Mouse (Mus musculus) heart, embryonic 10.5 days (tissue): Measurements from ENCODE around the gene Galp. TPM values are rescaled to one million over a fixed set of nuclear protein-coding genes. Genes with fewer than 3 reads are reported as not detected.
"Not testable (repeated sequence)": the region's sequence is repeated elsewhere in the genome, so short reads cannot be mapped to it uniquely, and the experiment has no call there.

Experiments used
- DNase-seq: peaks from one replicate; pipeline ENCODE4 v3.0.0-alpha.2; 2017; ENCODE audit warnings: low spot score
- H3K27ac ChIP-seq: fragments of 300-500 bp; sonication (generic); 2 replicates; pipeline ENCODE4 v1.5.1; 2016; ENCODE audit warnings: mild to moderate bottlenecking
- H3K27me3 ChIP-seq: fragments of 300-500 bp; sonication (generic); 2 replicates; pipeline ENCODE4 v1.6.1; 2016; ENCODE audit warnings: mild to moderate bottlenecking; ENCODE audit not compliant: poor library complexity, insufficient read depth, severe bottlenecking
- H3K36me3 ChIP-seq: fragments of 300-500 bp; sonication (generic); 2 replicates; pipeline ENCODE4 v1.6.1; 2016; ENCODE audit warnings: mild to moderate bottlenecking, moderate library complexity
- H3K4me1 ChIP-seq: fragments of 300-500 bp; sonication (generic); 2 replicates; pipeline ENCODE4 v1.6.1; 2016; ENCODE audit warnings: mild to moderate bottlenecking
- H3K4me3 ChIP-seq: fragments of 300-500 bp; sonication (generic); 2 replicates; pipeline ENCODE4 v1.5.1; 2016; ENCODE audit warnings: mild to moderate bottlenecking, moderate library complexity
- H3K9me3 ChIP-seq: fragments of 300-500 bp; sonication (generic); 2 replicates; pipeline ENCODE4 v1.6.1; 2016; ENCODE audit warnings: mild to moderate bottlenecking, moderate library complexity
- WGBS: fragments of 180-500 bp; shearing (Covaris S2); methylation state at CpG from one replicate; pipeline ENCODE4 v1.1.7; 2016; 5-methylcytosine and 5-hydroxymethylcytosine counted together
- polyA plus RNA-seq: library from polyadenylated mRNA; unstranded; fragments of >200 nt; fragmentation: Nextera tagmentation; extraction: Ambion mirVana; gene quantifications from 2 replicates; pipeline ENCODE4 v1.2.1, GENCODE M21; 2016

The Galp gene
- polyA plus RNA-seq, 1 experiment from 2014 or later = not detected

DNA sequence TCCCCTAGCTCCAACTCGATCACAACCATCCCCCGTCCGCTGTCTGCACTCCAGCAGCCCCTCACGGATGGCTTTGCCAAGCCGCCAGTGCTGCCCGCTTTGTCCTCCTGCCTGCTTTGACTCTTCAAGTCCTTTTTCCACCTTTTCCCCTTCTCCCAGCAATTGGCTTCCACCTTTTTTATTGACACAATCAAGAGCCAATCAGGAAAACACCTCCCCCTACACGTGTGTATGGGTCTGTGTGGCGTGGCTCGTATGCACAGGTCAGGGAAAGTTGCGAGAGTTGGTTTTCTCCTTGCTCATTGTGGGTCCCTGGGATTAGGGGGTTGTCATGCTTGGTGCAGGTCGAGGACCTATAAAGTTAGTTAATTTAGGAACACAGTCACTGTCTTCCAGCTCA is 42.9 kb downstream of the Galp start:
- Histone ChIP-seq H3K27me3 (no peaks in the 10 kb centered on the region), H3K4me3 (no peak overlapping the region), H3K27ac (no peak overlapping the region), H3K36me3 (no peaks in the 10 kb centered on the region), H3K9me3 (no peaks in the 10 kb centered on the region), H3K4me1 (no peaks in the 10 kb centered on the region)
- 45% methylated on average over 11 of the region's 11 CpGs for WGBS
- DNase-seq = no peak

- H3K36me3 ChIP-seq, H3K4me3 ChIP-seq, H3K4me1 ChIP-seq, H3K27ac ChIP-seq, DNase-seq, H3K27me3 ChIP-seq, H3K9me3 ChIP-seq: not testable (repeated sequence)
- 18% methylated on average over 1 of the region's 1 CpGs for WGBS
These were observed 44.0 kb downstream of the Galp start for GRCm38 (mm10) chr7:6240841-6241425.

DNA sequence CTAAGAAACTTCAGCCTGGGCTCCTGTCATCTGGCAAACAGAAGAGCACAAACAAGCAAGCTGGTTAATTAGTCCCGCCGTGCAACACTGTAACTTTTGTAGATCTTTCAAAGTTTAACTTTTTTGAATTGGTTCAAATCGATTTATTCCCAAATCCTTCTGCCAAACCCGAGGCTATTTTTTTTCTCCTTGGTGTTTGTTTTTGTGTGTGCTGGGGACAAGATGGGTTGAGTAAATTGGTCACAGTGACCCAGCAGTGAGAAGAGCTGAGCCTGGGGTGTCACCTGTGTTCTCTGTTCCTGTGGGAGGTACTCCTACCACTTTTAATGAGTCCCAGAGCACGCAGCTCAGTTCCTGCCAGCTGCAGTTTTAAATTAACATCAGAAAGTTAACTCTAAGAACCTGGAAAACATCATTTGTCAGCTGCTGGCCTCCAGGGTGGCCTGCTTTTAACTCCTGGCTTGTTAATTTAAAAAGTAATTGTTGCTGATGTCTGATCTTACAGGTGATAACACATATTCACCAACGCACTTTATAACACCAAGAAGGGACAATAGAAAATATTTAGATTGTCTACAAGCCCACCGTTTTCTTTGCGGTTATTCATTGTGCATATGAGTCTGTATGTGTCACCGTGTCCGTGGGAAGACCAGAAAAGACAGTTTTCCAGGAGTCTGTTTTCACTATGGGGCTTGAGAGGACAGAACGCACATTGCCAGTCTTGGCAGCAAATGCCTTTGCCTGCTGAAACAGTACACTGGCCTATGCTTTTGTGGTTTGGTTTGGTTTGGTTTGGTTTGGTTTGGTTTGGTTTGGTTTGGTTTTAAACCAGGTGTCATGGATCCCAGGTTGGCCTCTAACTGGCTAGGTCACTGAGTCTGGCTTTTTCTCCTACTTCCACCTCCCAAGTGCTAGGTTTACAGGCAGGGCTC is 47.7 kb downstream of the Galp start:
- no peaks in the 10 kb centered on the region for H3K4me1 ChIP-seq
- H3K27me3 ChIP-seq = no peaks in the 10 kb centered on the region
- WGBS = 39% methylated on average over 11 of the region's 11 CpGs
- H3K9me3 ChIP-seq = 0 out of 2 replicates have a peak, but pooled peaks cover 2% of the 10 kb centered on the region
- no peak overlapping the region for H3K4me3 ChIP-seq
- no peaks in the 10 kb centered on the region for H3K36me3 ChIP-seq
- H3K27ac ChIP-seq = no peak overlapping the region
- DNase-seq = no peak

DNA sequence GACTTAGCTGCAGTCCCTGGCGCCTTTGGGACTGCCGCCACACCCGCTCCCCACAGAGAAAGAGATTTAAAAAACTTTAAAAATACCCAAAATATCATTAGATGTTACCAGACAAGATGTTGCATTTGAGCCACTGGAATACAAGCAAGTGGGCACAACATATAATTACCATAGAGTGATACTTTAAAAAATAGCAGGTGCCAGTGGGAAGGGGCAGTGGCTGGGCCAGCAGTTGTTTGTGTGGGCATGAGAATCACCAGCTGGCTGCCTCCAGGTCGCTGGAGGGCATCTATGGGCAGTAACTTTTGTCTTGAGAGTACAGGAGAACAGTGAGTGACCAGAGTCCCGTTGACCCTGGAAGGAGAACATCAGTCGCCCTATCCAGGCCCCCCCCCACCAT is 55.5 kb downstream of the Galp start, which contains the start of gene Epp13:
Gene Epp13, plus strand, starts transcription at position 301 of the 400 bp plus-strand sequence.
- no peak for DNase-seq
- H3K27me3 ChIP-seq = no peaks in the 10 kb centered on the region
- H3K9me3 ChIP-seq = peaks cover 8% of the 10 kb centered on the region; the same call in 1 of the 2 replicates
- no peaks in the 10 kb centered on the region for H3K36me3 ChIP-seq
- no peak within 1 kb of the TSS for H3K4me3 ChIP-seq
- H3K27ac ChIP-seq = no peak within 1 kb of the TSS
- WGBS = 77% methylated on average over 6 of the region's 6 CpGs
- no peaks in the 10 kb centered on the region for H3K4me1 ChIP-seq

DNA sequence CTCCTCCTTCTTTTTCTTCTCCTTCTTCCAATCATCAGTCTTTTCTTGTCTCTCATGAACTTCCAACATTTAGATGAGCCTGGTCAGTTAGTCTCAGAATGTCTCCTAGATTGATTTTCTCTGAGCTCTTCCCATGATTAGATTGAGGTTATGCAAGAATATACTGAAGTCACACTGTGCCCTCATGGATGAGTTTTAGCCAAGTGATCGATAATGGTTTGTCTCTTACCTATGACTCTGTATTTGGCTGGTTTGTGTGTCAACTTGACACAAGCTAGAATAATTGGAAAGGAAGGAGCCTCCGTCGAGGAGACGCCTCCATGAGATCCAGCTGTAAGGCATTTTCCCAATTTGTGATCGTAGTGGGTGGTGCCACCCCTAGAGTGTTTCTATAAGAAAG is 57.6 kb downstream of the Galp start:
- WGBS = 83% methylated on average over 5 of the region's 5 CpGs
- no peak for DNase-seq
- Histone ChIP-seq H3K27ac (no peak overlapping the region), H3K27me3 (no peaks in the 10 kb centered on the region), H3K4me1 (no peaks in the 10 kb centered on the region), H3K4me3 (no peak overlapping the region), H3K36me3 (no peaks in the 10 kb centered on the region), H3K9me3 (peaks cover 6% of the 10 kb centered on the region; the same call in 1 of the 2 replicates)

DNA sequence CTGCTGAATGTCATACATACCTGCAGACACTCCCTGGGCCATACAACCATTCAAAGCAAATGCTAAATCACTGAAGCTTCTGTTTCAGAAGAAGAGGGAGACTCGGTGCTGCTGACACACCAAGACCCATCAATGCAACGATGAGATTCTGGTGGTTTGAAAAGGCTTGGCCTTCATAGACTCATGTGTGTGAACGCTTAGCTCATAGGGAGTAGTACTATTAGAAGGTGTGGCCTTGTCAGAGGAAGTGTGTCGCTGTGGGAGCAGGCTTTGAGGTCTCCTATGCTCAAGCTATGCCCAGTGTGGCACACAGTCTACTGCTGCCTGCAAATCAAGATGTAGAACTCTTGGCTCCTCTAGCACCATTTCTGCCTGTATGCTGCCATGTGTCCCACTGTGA is 60.5 kb downstream of the Galp start:
- H3K36me3 ChIP-seq = no peaks in the 10 kb centered on the region
- H3K27me3 ChIP-seq = no peaks in the 10 kb centered on the region
- H3K27ac ChIP-seq = no peak overlapping the region
- no peak overlapping the region for H3K4me3 ChIP-seq
- H3K9me3 ChIP-seq = peaks cover 6% of the 10 kb centered on the region; the same call in 1 of the 2 replicates
- H3K4me1 ChIP-seq = no peaks in the 10 kb centered on the region
- WGBS = 82% methylated on average over 4 of the region's 4 CpGs
- no peak for DNase-seq

DNA sequence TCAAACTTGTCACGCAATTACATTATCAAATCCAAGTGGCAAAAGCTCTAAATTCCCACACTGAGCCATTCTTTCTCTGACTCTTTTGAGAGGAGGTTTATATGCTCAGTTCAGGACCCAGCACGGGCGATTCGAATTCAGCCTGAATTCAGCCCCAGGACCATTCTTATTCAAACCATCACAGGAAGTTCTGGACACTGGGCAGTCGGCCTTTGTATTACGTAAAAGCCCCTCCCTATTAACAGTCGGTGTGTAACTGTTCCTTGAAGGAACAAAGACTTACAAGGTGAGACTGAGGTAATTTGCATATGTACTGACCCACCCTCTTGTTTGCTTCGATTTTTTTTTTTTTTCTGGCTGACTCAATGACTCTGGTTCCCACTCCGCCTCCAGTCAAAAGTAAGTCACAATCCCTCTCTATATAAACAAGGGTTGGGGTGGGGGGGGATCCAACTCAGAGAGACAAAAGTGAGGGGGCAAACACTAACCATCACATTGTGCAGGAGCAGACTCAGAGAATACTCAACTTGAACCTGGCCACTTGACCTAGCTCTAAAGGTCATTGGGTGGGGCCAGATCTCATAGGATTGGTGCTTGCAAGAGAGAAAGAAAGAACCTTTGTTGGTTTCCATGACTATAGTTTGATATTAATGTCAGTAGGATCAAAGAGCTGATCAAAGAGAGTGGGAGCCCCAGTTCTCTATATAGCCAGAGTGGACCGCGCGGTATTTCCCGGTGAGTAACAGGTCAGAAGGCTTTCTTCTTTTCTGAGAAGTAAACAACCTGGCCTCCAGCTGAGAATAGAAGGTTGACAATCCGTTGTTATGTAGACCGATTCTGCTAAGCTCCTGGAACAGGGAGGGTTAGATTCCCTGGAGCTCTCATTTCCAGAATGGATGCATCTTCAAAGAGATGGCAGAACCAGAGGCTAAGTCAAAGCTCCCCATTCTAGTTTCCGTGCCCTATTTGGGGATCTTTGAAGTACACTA is 61.6 kb downstream of the Galp start:
- WGBS = 39% methylated on average over 16 of the region's 16 CpGs
- Histone ChIP-seq H3K4me3 (no peak overlapping the region), H3K36me3 (no peaks in the 10 kb centered on the region), H3K27ac (no peak overlapping the region), H3K9me3 (peaks cover 2% of the 10 kb centered on the region; the same call in 1 of the 2 replicates), H3K27me3 (no peaks in the 10 kb centered on the region), H3K4me1 (no peaks in the 10 kb centered on the region)
- DNase-seq = no peak

- 42% methylated on average over 2 of the region's 2 CpGs for WGBS
- not testable (repeated sequence) for H3K36me3 ChIP-seq, H3K27ac ChIP-seq, DNase-seq, H3K27me3 ChIP-seq, H3K4me1 ChIP-seq, H3K4me3 ChIP-seq, H3K9me3 ChIP-seq
These were observed 63.1 kb downstream of the Galp start for GRCm38 (mm10) chr7:6260004-6260403.

GRCm38 (mm10) chr7:6262120-6262519 is 65.2 kb downstream of the Galp start:
- no peak for DNase-seq
- Histone ChIP-seq H3K36me3 (no peaks in the 10 kb centered on the region), H3K4me3 (no peak overlapping the region), H3K9me3 (no peaks in the 10 kb centered on the region), H3K4me1 (no peaks in the 10 kb centered on the region), H3K27ac (no peak overlapping the region), H3K27me3 (no peaks in the 10 kb centered on the region)
- 81% methylated on average over 3 of the region's 3 CpGs for WGBS

- Histone ChIP-seq H3K9me3 (no peaks in the 10 kb centered on the region), H3K36me3 (no peaks in the 10 kb centered on the region), H3K27me3 (no peaks in the 10 kb centered on the region), H3K4me1 (no peaks in the 10 kb centered on the region), H3K27ac (no peak overlapping the region), H3K4me3 (no peak overlapping the region)
- no peak for DNase-seq
- WGBS = 70% methylated on average over 4 of the region's 4 CpGs
These were observed 66.1 kb downstream of the Galp start for GRCm38 (mm10) chr7:6262984-6263383.

GRCm38 (mm10) chr7:6265695-6266094 is 68.8 kb downstream of the Galp start:
- Histone ChIP-seq H3K4me1 (no peaks in the 10 kb centered on the region), H3K36me3 (no peaks in the 10 kb centered on the region), H3K27ac (no peak overlapping the region), H3K27me3 (no peaks in the 10 kb centered on the region), H3K9me3 (no peaks in the 10 kb centered on the region), H3K4me3 (no peak overlapping the region)
- 59% methylated on average over 8 of the region's 8 CpGs for WGBS
- no peak for DNase-seq
